Mouse (Mus musculus) thymus, postnatal 25 days (tissue): ENCODE data around the gene Jmjd8.
"Not testable (repeated sequence)": the region's sequence is repeated elsewhere in the genome, so short reads cannot be mapped to it uniquely, and the experiment has no call there.

ENCODE experiments used
- DNase-seq: peaks from one replicate; pipeline ENCODE4 v3.0.0; 2022

Jmjd8 gene

DNA sequence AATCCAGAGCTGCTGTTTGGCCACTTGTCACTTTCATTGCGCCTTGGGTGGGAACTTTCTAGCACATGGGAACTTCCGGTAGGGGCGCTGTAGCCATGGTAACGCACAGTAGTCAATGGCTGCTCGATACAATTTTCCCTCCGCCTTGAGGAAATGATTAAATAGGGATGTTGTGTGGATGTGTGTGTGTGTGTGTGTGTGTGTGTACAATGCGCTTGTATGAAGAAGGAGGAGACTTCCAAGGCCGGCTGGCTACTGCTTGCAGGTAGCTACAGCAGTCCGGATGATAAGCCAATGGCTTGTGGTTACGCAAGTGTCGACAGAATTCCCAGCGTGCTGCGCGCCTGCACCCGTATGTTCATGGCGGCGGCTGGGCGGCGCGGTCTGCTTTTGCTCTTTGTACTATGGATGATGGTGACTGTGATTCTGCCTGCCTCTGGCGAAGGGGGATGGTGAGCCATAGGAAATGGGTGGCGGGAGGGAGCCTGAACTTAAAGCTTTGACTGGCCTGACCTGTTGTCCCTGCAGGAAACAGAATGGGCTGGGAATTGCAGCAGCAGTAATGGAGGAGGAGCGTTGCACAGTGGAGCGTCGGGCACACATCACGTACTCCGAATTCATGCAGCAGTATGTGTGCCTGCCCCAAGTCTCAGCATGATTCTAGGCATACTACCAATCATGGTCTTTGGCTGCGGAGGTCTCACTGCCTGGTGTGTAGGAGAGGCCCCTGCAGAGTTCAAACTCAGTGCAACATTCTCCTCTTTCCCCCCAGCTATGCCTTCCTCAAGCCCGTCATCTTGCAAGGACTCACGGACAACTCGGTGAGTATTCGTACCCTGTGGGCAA, at the start of gene Jmjd8:
Gene Jmjd8, plus strand, starts transcription at position 156 of the 846 bp plus-strand sequence.
- peak; percentile 78 for DNase-seq

DNA sequence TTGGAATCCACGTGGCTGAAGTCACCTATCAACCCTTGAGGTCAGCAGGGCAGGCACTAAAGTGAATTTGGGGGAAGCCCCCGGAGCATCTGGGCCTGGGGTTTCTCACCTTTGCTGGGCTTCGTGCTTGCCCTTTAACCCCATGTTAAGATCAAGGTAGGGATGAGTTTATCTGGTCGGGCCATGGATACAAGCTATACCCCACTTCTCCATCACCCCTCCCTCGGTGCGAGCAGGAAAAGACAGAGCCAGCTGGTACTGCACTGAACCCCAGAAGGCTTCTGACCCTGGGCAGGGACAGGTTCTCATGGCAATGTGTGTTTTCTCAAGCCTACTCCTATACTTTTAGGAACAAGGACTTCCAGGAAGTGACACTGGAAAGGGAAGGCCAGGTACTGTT, 47.3 kb upstream of the Jmjd8 start:
- DNase-seq, result no peak

DNA sequence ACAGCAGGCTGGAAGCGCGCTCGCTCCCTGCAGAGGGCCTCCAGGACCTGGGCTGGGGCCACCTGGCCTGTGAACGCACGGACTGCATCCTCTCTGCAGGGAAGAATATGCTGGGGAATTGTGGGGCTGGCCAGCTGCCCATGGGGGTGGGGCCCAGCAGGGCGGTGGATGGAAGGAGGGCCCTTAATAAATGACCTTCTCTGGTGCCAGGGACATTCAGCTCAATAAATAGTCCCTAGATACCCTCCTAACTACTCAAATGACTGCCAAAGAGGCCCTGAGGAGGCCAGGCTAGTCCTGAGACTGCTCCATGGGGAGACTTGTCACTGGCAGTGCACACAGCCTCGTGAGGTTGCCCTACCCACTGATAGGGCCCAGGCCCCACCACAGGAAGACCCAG, 45.6 kb upstream of the Jmjd8 start:
- no peak for DNase-seq

DNA sequence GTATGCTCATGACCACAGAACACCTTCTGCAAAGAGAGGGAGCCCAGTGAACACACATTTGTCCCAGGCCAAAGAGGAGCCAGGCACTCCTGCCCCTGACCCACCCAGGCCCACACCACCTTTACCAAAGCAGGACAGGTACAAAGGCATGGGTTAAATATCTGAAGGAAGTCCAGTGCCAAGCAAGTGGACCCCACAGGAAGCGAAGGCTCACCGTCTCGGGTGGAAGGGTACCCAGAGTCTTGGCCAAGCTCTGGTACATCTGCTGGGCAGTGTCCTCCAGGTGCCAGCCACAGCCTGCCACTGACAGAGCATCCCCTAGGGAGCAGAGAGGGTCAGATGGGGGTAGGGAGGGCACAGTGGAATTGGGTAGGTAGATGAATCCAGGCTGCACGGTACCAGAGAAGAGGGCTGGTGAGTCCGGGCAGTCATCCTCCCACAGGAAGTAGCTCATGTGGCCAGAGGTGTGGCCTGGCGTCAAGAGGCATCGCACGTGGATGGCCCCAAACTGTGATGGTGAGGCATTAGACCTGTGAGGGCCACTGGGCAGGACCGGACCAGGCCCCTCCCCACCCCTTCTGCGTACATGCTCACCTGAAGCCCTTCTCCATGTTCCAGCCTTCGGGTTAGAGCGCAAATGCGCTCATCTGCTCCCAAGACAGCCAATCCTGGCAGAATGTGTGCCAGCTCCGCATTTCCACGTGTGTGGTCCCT, 44.6 kb upstream of the Jmjd8 start:
- no peak for DNase-seq

DNA sequence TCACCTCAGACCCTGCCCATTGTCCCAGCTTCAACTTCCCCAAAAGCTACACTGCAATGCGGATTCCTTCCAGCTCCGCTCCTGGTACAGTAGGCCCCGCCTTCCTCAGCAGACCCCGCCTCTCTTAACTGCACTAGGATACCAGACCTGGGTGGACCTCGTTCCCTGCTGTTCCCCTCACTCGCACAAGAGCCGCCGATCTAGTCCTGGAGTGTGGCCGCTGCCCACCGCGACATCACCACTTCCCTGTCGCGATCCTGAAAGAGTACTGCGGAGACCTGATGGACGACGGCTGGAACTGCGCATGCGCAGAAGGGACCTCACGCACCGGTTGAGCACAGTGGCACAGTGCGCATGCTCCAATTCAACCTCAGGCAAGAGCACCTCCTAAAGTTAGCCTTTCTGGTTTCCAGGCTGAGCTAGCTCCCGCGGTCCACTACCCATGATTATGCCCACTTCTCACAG, 43.4 kb upstream of the Jmjd8 start, which contains the start of gene Haghl:
Gene Haghl, minus strand, starts transcription at position 393 of the 465 bp plus-strand sequence.
- peak; percentile 94 for DNase-seq

DNA sequence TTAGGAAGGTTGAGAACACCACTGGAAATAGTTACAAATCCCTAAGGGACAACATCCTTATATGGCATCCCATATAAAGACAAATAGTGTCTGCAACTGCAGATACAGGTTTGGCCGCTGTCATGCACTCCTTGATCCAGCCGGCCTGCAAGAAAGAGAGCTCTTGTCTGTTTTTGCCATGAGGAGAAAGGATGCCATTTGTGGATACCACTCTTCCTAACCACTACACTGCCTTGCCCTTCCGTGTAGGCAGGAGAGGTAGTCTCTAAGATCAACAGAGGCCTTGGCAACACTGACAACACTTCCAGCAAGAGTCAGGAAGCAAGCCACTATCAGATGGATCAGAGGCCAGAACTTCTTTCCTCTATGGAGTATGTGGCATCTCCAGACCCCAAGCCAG, 42.4 kb upstream of the Jmjd8 start, which contains the start of gene Ccdc78:
Gene Ccdc78, plus strand, starts transcription at position 301 of the 400 bp plus-strand sequence.
- DNase-seq, result no peak

DNA sequence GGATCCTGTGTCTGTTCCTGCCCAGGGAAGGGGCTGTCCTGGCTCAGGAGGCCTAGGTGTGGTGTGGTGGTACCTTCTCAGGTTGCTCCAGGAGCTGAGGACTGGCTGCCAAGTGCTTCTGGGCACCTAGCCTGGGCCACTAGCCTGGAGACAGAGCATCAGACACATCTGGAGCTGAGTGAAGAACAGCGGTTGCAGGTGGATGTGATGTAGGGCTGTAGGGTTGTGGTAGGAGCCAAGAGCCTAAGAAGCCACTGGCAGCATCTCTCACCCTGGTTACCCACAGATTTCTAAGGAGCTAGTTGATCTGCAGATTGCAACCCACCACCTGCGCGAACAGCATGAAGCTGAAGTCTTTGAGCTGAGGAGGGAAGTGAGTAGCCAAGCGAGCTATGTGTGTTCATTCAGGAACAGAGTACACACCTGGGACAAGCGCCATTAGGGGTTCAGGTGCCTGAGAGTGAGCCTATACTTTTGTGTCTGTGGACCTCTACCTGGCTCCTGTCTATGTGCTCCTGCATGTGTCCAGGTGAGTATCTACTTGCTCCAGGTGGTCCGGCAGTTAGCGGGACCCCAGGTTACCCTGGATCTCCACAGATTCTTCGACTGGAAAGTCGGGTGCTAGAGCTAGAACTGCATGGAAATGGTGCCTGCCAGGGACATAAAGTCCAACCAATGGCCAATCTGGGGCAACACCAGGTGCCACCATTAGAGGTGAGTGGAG, 41.7 kb upstream of the Jmjd8 start:
- DNase-seq, result no peak

DNA sequence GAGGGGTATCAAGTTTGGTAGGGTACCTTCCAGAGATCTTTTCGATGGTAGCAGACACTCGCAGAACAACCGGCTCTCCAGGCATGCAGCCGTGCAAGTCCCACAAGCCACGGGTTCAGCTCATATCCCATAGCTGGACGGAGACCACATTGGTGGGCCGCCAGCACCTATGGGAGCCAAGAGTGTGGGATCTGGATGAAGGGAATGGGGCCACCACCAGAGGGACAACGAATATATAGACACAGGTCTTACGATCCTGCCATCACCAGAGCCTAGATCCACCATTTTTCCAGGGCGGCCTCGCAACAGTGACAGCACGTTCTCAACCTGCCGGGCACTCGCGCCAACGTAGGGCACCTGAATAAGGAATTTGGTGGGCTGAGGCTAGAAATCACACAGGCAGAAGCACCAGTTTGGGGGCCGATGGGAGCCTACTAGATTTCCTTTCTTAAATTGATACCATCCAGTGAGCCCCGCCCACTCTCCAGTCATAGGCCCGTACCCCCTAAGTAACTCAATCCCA, 37.3 kb upstream of the Jmjd8 start:
- no peak for DNase-seq

DNA sequence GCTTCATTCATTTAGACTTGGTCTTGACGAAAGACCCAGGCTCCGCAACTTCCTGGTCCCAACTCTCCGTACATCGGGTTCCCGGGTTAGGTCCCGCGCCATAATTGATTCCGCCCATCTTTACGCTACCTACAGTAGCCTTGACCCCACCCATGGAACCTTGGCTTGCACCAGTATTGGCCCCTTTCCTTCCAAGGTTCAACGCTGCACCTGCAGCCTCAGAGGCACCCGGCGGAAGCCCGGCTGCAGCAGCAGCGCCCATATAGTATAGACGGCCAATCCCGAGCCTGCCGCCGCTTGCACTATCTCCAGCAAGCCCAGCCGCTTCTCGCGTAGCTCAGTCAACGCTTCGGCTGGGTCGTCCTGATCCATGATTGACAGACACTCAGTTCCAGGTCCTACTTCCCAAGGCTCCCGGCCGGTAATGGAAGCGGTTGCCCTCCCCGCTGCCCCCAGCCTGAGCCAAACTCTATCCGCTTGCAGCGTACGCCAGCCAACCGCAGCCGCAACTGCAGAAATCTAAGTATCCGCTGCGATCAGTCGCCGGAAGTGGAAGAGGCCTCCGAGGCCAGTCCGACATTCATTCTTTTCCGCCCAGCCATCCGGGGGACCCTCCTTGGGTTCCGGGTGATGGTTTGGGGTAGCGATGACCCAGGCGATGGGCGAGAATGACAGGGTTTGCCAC, 36.7 kb upstream of the Jmjd8 start:
- peak; percentile 89 for DNase-seq

DNA sequence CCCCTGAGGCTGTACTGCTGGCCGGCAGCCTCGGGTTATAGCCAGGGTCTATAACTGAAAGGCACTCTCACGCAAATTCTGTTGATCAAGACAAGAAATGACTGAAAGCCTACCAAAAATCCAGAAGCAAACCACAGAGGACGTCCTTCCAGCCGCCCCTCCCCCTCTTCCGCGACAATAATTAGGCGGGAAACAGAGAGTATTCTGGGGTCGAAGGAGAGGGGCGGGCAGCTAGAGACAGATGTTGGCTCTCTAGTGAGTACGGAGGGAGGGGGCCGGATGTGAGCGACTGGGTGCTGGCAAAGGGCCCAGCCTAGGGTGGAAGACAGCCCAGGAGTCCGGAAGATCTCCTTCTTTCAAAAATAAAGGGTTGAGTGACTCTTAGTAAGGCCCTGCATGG, 36.1 kb upstream of the Jmjd8 start, which contains the start of gene Fam173a:
Gene Fam173a, minus strand, starts transcription at position 287 of the 400 bp plus-strand sequence.
- DNase-seq, result peak; percentile 86

DNA sequence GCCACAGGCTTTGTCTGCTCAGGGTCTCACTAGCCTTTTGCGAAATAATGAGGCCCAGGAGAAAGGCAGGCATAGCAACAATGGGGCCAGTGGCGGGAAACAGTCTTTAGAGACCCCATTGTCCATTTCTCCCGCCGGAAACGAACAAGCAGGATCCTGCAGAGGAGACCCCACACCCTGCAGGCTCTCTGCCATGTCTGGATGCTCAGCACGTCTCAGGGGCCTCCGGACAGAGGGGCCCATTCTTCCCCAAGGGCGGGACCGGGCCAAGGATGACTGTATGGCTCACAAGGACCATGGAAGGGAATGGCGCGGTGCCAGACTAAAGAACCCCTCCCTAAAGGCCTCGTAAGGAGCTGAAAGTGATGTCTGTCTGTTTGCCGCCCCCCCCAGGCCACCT, 34.5 kb upstream of the Jmjd8 start:
- DNase-seq, result no peak

DNA sequence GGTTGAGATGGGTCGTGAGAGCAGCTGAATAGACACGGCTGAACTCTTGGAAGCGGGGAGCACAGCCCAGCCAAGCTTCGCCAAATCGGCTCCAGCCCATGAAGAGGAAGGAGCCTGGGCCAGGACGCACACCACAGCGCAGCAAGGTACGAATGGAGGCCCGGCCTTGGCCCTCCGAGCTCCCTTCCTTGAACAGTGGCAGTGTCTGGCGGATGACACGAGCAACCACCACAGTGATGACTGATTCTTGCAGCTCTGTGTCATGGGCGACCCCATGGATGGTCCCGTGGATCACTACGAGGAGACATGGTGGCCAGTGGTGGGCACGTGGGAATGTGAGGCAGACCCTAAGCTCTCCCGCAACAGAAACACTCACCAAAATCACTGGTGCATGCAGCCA, 33.7 kb upstream of the Jmjd8 start:
- no peak for DNase-seq

DNA sequence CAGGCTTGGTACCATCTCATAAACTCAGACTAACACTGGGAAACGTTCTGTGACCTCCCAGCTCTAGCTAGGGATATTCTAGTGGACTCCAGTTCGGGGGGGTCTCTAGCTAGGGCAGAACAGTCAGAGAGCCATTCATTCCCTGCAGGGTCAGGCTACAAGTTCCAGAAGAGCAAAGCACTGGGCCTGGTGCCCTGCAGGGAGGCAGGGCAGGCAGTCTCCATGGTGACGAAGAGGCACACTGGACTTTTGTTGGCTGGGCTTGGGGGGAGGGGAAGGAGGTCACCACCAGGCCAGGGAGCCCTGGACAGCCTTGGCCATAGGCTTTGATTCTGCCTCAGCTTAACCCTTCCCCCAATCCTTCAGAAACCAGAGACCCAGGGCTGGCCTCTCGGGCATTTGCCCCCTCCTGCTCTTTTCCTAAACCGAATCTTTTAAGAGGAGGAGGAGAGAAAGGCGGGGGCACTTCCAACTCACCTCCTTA, 33.0 kb upstream of the Jmjd8 start, which contains the start of gene AC134908.4:
Gene AC134908.4, minus strand, starts transcription at position 51 of the 484 bp plus-strand sequence.
- DNase-seq, result no peak

DNA sequence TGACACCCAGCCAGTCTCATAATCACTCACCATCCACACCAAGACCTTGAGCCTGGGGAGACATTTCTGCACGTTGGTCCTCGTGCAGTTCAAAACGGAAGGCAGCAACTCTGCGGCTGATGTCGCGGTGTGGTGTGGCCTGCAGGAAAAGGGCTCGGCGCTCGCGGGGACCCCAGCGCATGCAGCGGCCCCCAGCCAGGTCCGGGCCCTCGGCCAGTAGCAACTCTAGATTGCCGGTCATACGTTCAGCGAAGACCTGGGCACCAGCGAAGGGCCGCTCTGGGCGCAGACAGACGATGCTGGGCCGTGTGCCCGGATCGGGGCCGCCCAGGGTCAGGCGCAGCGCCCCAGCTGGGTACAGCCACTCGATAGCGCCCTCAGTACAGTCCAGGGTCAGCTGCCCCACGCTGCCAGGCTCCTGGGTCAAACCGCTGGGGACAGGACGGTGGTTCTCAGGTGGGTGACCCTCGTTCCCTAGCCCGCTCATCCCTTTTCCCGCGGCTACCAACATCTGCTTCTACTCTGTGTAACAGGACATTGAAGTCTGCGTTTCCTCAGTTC, 32.4 kb upstream of the Jmjd8 start:
- peak; percentile 31 for DNase-seq

DNA sequence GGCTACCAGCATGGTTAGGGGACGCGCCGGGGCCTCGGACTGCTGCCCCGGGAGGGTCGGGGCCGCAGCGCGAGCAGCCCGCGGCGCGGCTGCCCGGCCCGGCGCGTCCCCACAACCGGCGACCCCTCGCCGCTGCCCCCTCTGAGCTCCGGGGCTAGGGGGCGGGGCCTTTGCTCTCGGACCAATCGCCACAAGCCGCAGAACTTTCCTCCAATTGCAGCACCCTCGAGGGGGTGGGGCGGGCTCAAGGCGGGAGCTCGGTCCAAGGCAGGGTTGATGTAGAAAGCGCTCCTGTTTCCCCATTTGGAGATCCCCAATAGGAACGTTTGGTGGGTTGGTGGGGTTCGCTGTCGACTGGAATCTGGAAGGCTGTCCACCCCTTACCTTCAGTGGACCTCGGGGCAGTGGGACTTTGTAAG, 31.7 kb upstream of the Jmjd8 start, which contains the start of gene Metrn:
Gene Metrn, minus strand, starts transcription at position 186 of the 419 bp plus-strand sequence.
- DNase-seq, result peak; percentile 94

DNA sequence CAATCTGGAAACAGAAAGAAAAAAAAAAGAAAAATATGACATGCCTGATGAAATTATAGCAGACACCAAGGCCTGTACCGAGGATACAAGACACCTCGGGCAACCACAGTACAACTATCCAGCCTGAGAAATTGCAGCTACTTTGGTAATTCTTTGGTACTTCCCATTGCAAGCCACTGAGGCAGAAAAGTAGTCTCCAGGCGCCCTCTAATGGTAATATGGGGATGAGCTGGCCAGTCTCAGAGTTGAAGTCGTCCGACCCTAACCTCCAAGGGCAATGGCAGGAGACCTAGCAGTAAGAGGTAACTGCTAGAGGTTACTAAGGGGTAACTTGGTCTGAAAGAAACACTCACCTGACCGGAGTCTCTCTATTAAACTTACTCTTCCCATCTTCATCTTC, 27.6 kb upstream of the Jmjd8 start:
- peak; percentile 77 for DNase-seq

DNA sequence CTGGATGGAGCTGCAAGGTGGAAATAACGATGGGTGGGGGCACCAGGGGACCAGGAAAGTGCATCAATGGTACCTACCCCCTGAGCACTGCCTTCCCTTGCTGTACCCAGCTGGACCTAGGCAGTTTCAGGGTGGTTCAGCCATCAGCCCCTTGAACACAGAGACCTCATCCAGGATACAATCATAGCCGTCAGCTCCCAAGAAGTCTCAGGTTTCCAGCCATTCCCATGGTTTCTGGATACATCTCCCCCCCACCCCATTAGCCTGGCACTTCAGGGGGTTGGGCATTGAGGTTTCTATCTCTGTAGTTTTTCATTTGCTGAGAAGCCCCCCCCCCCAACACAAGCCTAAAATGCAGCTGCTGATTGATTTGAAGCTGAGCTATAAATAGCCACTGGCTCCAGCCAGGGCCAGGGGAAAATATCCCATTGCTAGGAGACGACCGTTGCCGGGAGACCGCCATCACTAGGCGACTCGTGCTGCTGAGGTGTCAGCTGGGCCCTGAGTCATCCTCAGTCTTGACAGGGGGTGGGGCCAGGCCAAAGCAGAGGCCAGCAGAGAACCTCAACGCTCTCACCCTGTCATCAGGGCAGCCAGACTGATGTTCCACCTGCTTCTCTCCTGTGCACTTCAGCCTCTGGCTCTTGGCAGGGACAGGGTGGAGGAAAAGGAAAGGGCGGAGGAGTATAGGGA, 25.7 kb upstream of the Jmjd8 start:
- DNase-seq, result no peak

DNA sequence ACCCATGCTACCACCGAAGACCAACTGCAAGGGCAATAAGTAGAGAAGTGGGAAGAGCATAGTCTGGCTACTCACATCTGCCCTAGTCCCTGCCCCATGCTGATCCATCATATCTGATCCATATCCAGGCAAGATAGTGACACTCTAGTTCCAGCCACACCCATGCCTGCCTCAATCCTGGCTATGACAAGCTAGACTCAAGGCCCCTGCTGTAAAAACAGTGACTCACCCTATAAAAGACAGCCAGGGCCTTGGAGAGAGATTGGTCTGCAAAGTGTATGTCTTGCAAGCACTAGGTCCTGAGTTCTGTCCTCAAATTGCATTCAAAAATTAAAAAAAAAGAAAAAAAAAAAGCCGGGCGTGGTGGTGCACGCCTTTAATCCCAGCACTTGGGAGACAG, 22.2 kb upstream of the Jmjd8 start:
- DNase-seq, result no peak

DNA sequence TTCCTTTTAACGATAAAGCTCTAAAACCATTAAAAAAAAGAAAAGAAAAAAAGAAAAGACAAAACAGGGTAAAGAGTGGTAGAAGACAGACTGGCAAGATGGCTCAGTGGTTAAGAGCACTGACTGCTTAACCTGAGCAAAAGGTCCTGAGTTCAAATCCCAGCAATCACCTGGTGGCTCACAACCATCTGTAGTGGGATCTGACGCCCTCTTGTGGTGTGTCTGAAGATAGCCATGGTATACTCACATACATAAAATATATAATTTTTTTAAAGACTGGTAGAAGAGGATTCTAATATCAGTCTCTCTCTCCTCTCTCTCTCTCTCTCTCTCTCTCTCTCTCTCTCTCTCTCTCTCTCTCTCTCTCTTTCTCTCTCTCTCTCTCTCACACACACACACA, 21.2 kb upstream of the Jmjd8 start:
- not testable (repeated sequence) for DNase-seq

DNA sequence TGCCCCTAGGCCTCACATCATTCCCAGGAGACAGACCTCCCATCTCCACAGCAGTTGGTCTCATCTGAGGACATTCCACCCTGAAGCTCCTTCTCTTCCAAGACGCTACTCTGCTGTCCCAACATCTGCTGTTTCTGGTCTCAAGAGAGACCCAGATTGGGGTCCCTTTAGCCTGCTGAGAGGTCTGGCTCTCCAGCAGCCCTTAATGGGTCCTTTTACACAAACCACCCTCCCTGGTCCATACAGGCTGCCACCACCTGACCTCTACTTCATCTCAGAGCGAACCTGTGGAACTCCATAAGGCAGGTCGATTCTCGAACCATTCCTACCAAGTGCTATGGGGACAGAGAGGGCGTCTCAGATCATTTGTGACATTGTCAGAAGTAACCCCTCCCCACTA, 20.6 kb upstream of the Jmjd8 start:
- no peak for DNase-seq
